Mouse (Mus musculus): ENCODE data around the gene Prokr1. TPM values are rescaled to one million over a fixed set of nuclear protein-coding genes. Genes with fewer than 3 reads are reported as not detected.

Gene Prokr1
- polyA plus RNA-seq, 1 experiment: 0.36 TPM

DNA sequence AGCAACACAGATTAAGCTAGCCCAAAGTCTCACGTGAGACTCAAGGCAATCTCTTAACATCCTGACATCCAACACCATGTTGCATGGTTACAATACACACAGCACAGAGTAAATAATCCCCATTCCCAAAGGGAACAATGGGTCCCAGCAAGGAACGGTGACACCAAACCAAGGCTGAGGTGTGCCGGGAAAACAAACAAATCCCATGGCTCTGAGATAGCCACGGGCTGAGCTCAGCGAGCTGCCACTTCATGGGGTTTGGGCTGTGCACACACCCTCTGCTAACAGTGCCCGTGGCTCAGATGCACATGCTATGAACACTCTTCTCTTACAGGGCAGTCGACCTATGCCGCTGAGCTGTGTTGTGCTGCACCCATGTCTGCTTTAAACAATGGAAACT, 27.5 kb upstream of the Prokr1 start:
- Histone ChIP-seq H3K27me3 (ENCODE audit: control insufficient read depth, insufficient read depth, insufficient read length) (peaks cover 3% of the 10 kb centered on the region), H3ac (ENCODE audit: control insufficient read depth, insufficient read length, low read depth) (no peak overlapping the region), H3K79me2 (ENCODE audit: control insufficient read depth, insufficient read depth) (no peaks in the 10 kb centered on the region), H3K36me3 (ENCODE audit: control insufficient read depth, insufficient read depth) (no peaks in the 10 kb centered on the region), H3K79me3 (ENCODE audit: low read depth) (no peaks in the 10 kb centered on the region), H3K4me3 (ENCODE audit: insufficient read depth, poor library complexity, severe bottlenecking) (no peak overlapping the region)
- TF ChIP-seq MYOD1 (IDR thresholded peaks at IDR 0.05; ENCODE audit: control insufficient read depth, insufficient read length, low read depth) (no peak), MYOG (IDR thresholded peaks at IDR 0.05; ENCODE audit: control insufficient read depth, extremely low read depth, insufficient read length) (no peak), CEBPB (IDR thresholded peaks at IDR 0.05; ENCODE audit: low read depth) (no peak), FOSL1 (IDR thresholded peaks at IDR 0.05; ENCODE audit: insufficient read depth, low read length, poor library complexity, severe bottlenecking) (no peak), CTCF (IDR thresholded peaks at IDR 0.05; ENCODE audit: control insufficient read depth, insufficient read depth, insufficient read length) (no peak), USF1 (IDR thresholded peaks at IDR 0.05; ENCODE audit: low read depth) (no peak)

GRCm38 (mm10) chr6:87615696-87616083, 25.1 kb upstream of the Prokr1 start:
- Histone ChIP-seq H3K27me3 (ENCODE audit: control insufficient read depth, insufficient read depth, insufficient read length) (peaks cover 13% of the 10 kb centered on the region), H3K79me2 (ENCODE audit: control insufficient read depth, insufficient read depth) (no peaks in the 10 kb centered on the region)
- TF ChIP-seq MAX (IDR thresholded peaks at IDR 0.05): no peak
- no peak for TF ChIP-seq MYOD1 (IDR thresholded peaks at IDR 0.05; ENCODE audit: control insufficient read depth, insufficient read length, low read depth)
- TF ChIP-seq FOSL1 (IDR thresholded peaks at IDR 0.05; ENCODE audit: insufficient read depth, low read length, poor library complexity, severe bottlenecking): no peak
- TF ChIP-seq USF1 (IDR thresholded peaks at IDR 0.05; ENCODE audit: low read depth): peak; percentile 46
- TF ChIP-seq CEBPB (IDR thresholded peaks at IDR 0.05; ENCODE audit: low read depth): no peak
- TF ChIP-seq CTCF (IDR thresholded peaks at IDR 0.05; ENCODE audit: control insufficient read depth, insufficient read depth, insufficient read length): no peak

DNA sequence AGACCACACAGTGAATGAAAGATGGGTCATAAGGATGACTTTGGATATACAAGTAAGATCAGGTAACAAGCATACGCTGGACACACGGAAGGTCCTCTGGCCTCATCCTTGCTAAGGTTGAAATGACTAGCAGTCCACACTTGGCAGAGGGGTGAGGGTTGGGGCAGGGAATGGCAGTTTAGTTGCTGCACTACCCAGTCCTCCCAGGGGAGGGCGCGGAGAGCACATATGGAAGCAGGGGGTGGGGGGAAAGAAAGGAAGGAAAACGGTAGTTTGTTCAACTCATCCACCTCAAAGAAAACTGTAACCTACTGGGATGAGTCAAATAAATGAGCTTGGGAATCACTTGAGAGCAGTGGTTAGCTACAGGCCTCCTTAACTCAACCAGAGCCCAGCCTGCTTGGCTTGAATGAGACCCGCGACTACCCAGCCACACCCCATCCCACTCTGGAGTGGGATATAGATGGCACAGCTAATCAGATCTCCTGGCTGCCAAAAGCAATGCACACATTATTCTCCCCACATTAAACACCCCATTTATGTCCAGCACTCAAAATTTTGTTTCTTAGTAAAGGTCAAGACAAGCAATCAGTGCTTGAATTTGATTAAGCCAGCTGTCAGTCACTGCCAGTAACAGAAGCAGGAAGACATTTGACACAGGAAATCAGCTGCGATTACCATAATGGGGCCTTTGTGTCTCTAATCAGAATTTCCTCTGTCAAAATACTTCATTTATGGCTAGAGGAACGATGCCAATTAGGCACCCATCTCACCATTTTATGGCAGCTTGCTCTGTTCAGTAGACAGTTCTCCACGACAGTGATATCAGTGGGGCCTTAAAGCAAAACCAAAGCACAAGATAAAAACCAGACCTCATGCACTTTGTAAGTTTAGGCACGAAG, 24.5 kb upstream of the Prokr1 start:
- no peak for TF ChIP-seq CEBPB (IDR thresholded peaks at IDR 0.05; ENCODE audit: low read depth)
- TF ChIP-seq MYOG (IDR thresholded peaks at IDR 0.05; ENCODE audit: control insufficient read depth, extremely low read depth, insufficient read length): no peak
- no peak for TF ChIP-seq MYOD1 (IDR thresholded peaks at IDR 0.05; ENCODE audit: control insufficient read depth, insufficient read length, low read depth)
- TF ChIP-seq USF1 (IDR thresholded peaks at IDR 0.05; ENCODE audit: low read depth): no peak
- no peak for TF ChIP-seq CTCF (IDR thresholded peaks at IDR 0.05; ENCODE audit: control insufficient read depth, insufficient read depth, insufficient read length)
- TF ChIP-seq FOSL1 (IDR thresholded peaks at IDR 0.05; ENCODE audit: insufficient read depth, low read length, poor library complexity, severe bottlenecking): no peak
- TF ChIP-seq MAX (IDR thresholded peaks at IDR 0.05): no peak
- no peaks in the 10 kb centered on the region for H3K36me3 ChIP-seq (ENCODE audit: control insufficient read depth, insufficient read depth)
- H3K27me3 ChIP-seq (ENCODE audit: control insufficient read depth, insufficient read depth, insufficient read length): peaks cover 13% of the 10 kb centered on the region
- no peak overlapping the region for H3ac ChIP-seq (ENCODE audit: control insufficient read depth, insufficient read length, low read depth)
- H3K79me3 ChIP-seq (ENCODE audit: low read depth): no peaks in the 10 kb centered on the region
- no peak overlapping the region for H3K4me3 ChIP-seq (ENCODE audit: insufficient read depth, poor library complexity, severe bottlenecking)
- H3K79me2 ChIP-seq (ENCODE audit: control insufficient read depth, insufficient read depth): no peaks in the 10 kb centered on the region

More at GRCm38 (mm10) chr6:87615696-87616083, 25.1 kb upstream of the Prokr1 start:
- no peak overlapping the region for H3K4me3 ChIP-seq (ENCODE audit: insufficient read depth, poor library complexity, severe bottlenecking)
- no peak overlapping the region for H3ac ChIP-seq (ENCODE audit: control insufficient read depth, insufficient read length, low read depth)
- H3K36me3 ChIP-seq (ENCODE audit: control insufficient read depth, insufficient read depth): no peaks in the 10 kb centered on the region
- H3K79me3 ChIP-seq (ENCODE audit: low read depth): no peaks in the 10 kb centered on the region

- no peaks in the 10 kb centered on the region for H3K27me3 ChIP-seq (ENCODE audit: control insufficient read depth, insufficient read depth, insufficient read length)
- no peaks in the 10 kb centered on the region for H3K79me2 ChIP-seq (ENCODE audit: control insufficient read depth, insufficient read depth)
- TF ChIP-seq MYOG (IDR thresholded peaks at IDR 0.05; ENCODE audit: control insufficient read depth, extremely low read depth, insufficient read length) (no peak), USF1 (IDR thresholded peaks at IDR 0.05; ENCODE audit: low read depth) (no peak), FOSL1 (IDR thresholded peaks at IDR 0.05; ENCODE audit: insufficient read depth, low read length, poor library complexity, severe bottlenecking) (no peak), CEBPB (IDR thresholded peaks at IDR 0.05; ENCODE audit: low read depth) (no peak), MYOD1 (IDR thresholded peaks at IDR 0.05; ENCODE audit: control insufficient read depth, insufficient read length, low read depth) (no peak), MAX (IDR thresholded peaks at IDR 0.05) (no peak), CTCF (IDR thresholded peaks at IDR 0.05; ENCODE audit: control insufficient read depth, insufficient read depth, insufficient read length) (no peak)
- H3K4me3 ChIP-seq (ENCODE audit: insufficient read depth, poor library complexity, severe bottlenecking): no peak overlapping the region
- H3ac ChIP-seq (ENCODE audit: control insufficient read depth, insufficient read length, low read depth): no peak overlapping the region
- no peaks in the 10 kb centered on the region for H3K79me3 ChIP-seq (ENCODE audit: low read depth)
- H3K36me3 ChIP-seq (ENCODE audit: control insufficient read depth, insufficient read depth): no peaks in the 10 kb centered on the region
Observed at GRCm38 (mm10) chr6:87599825-87600224, 9.3 kb upstream of the Prokr1 start.

GRCm38 (mm10) chr6:87597116-87597833, 6.7 kb upstream of the Prokr1 start:
- TF ChIP-seq CEBPB (IDR thresholded peaks at IDR 0.05; ENCODE audit: low read depth): no peak
- no peak for TF ChIP-seq MYOD1 (IDR thresholded peaks at IDR 0.05; ENCODE audit: control insufficient read depth, insufficient read length, low read depth)
- no peak for TF ChIP-seq MYOG (IDR thresholded peaks at IDR 0.05; ENCODE audit: control insufficient read depth, extremely low read depth, insufficient read length)
- no peak for TF ChIP-seq MAX (IDR thresholded peaks at IDR 0.05)
- TF ChIP-seq CTCF (IDR thresholded peaks at IDR 0.05; ENCODE audit: control insufficient read depth, insufficient read depth, insufficient read length): no peak
- TF ChIP-seq USF1 (IDR thresholded peaks at IDR 0.05; ENCODE audit: low read depth): no peak
- no peak for TF ChIP-seq FOSL1 (IDR thresholded peaks at IDR 0.05; ENCODE audit: insufficient read depth, low read length, poor library complexity, severe bottlenecking)
- Histone ChIP-seq H3K36me3 (ENCODE audit: control insufficient read depth, insufficient read depth) (no peaks in the 10 kb centered on the region), H3K27me3 (ENCODE audit: control insufficient read depth, insufficient read depth, insufficient read length) (no peaks in the 10 kb centered on the region), H3K79me2 (ENCODE audit: control insufficient read depth, insufficient read depth) (no peaks in the 10 kb centered on the region), H3K4me3 (ENCODE audit: insufficient read depth, poor library complexity, severe bottlenecking) (no peak overlapping the region), H3K79me3 (ENCODE audit: low read depth) (no peaks in the 10 kb centered on the region), H3ac (ENCODE audit: control insufficient read depth, insufficient read length, low read depth) (no peak overlapping the region)

Measured in C2C12 (cell line).